Mouse (Mus musculus): ENCODE measurements around the gene Olfr1153. TPM values are rescaled to one million over a fixed set of nuclear protein-coding genes. Genes with fewer than 3 reads are reported as not detected.

Gene Olfr1153
- polyA plus RNA-seq (2014; fragmentation: Nextera tagmentation; extraction: Ambion mirVana), result not detected in 2 replicates

DNA sequence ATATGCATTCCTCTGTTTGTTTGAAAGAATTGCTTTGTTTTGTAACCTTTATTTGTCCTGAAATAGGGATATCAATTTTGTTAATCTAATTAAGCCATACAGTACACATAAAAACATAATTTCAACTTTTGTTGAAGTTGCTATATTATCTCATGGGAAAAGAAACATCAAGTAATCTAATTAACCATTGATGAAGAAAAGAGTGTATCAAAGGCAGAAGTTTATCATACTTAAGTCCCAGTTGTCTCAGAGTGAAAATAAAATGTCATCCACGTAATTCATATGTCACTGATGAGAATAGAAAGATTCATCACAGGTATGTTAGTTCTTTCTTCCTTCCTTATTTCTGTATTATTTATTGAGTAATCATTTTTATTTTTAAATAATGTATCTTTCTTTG, at the start of gene Olfr1153:
Olfr1153 (plus strand) TSS at position 301 of the 400 bp plus-strand sequence.
- Histone ChIP-seq H3K27me3 (ENCODE audit: control insufficient read depth, insufficient read depth, low read length) (no peaks in the 10 kb centered on the region), H3K9ac (ENCODE audit: low read depth, low read length) (no peak within 1 kb of the TSS), H3K27ac (ENCODE audit: low read depth, low read length) (no peak within 1 kb of the TSS), H3K4me3 (ENCODE audit: low read depth, low read length) (no peak within 1 kb of the TSS), H3K4me1 (ENCODE audit: control insufficient read depth, insufficient read depth, low read length) (no peaks in the 10 kb centered on the region), H3K36me3 (ENCODE audit: control insufficient read depth, insufficient read depth, low read length) (no peaks in the 10 kb centered on the region), H3K4me2 (no peak within 1 kb of the TSS), H3K9me3 (replicated peaks; ENCODE audit: control insufficient read depth, low read length) (no peaks in the 10 kb centered on the region)
- whole genome bisulfite sequencing (ENCODE audit: insufficient replicate concordance), result 70% methylated on average over 1 of the region's 1 CpGs
- ATAC-seq (replicated peaks; ENCODE audit: insufficient number of reproducible peaks, low FRiP score, low TSS enrichment), result no peak

- no peak within 1 kb of the TSS for H3K4me2 ChIP-seq
- H3K4me1 ChIP-seq (ENCODE audit: control insufficient read depth, insufficient read depth, low read length), result no peaks in the 10 kb centered on the region
- no peak for ATAC-seq (replicated peaks; ENCODE audit: insufficient number of reproducible peaks, low FRiP score, low TSS enrichment)
- H3K9ac ChIP-seq (ENCODE audit: low read depth, low read length), result no peak within 1 kb of the TSS
- no peaks in the 10 kb centered on the region for H3K36me3 ChIP-seq (ENCODE audit: control insufficient read depth, insufficient read depth, low read length)
- 76% methylated on average over 1 of the region's 1 CpGs for WGBS (ENCODE audit: insufficient replicate concordance)
- no peak within 1 kb of the TSS for H3K4me3 ChIP-seq (ENCODE audit: low read depth, low read length)
- H3K27me3 ChIP-seq (ENCODE audit: control insufficient read depth, insufficient read depth, low read length), result no peaks in the 10 kb centered on the region
- no peak within 1 kb of the TSS for H3K27ac ChIP-seq (ENCODE audit: low read depth, low read length)
- H3K9me3 ChIP-seq (replicated peaks; ENCODE audit: control insufficient read depth, low read length), result no peaks in the 10 kb centered on the region
Observed at GRCm38 (mm10) chr2:87855562-87855961, 39.2 kb upstream of the Olfr1153 start, which contains the start of gene Olfr1151. Olfr1151 (plus strand) TSS chr2:87855862.

- no peaks in the 10 kb centered on the region for H3K27me3 ChIP-seq (ENCODE audit: control insufficient read depth, insufficient read depth, low read length)
- ATAC-seq (replicated peaks; ENCODE audit: insufficient number of reproducible peaks, low FRiP score, low TSS enrichment), result no peak
- H3K36me3 ChIP-seq (ENCODE audit: control insufficient read depth, insufficient read depth, low read length), result no peaks in the 10 kb centered on the region
Observed at GRCm38 (mm10) chr2:87866192-87866591, 28.6 kb upstream of the Olfr1153 start, which contains the start of gene Olfr1152. Olfr1152 (plus strand) TSS chr2:87866492.

DNA sequence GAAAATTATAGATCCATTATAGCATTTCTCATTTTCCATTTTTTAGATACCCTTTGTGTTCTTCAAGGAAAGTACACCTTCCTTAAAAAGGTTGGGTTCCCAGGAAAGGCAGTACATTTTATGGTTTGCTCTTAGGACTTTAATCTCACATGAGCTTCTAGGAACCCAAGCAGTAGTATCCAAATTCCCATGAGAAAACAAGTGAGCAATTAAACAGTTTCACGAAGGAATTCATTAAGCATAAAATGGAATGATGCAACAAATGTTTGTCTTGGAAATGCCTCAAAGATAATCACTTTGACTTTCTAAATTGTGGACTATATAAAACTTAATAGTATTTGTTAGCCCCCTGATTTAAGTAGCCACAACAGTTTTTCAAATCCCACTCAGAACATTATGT, 10.3 kb downstream of the Olfr1153 start, which contains the start of gene Olfr1154:
Olfr1154 (minus strand) TSS at position 101 of the 400 bp plus-strand sequence.
- Histone ChIP-seq H3K36me3 (ENCODE audit: control insufficient read depth, insufficient read depth, low read length) (no peaks in the 10 kb centered on the region), H3K27ac (ENCODE audit: low read depth, low read length) (no peak within 1 kb of the TSS), H3K4me3 (ENCODE audit: low read depth, low read length) (no peak within 1 kb of the TSS), H3K9ac (ENCODE audit: low read depth, low read length) (no peak within 1 kb of the TSS), H3K9me3 (replicated peaks; ENCODE audit: control insufficient read depth, low read length) (no peaks in the 10 kb centered on the region), H3K27me3 (ENCODE audit: control insufficient read depth, insufficient read depth, low read length) (no peaks in the 10 kb centered on the region), H3K4me2 (no peak within 1 kb of the TSS), H3K4me1 (ENCODE audit: control insufficient read depth, insufficient read depth, low read length) (no peaks in the 10 kb centered on the region)
- no peak for ATAC-seq (replicated peaks; ENCODE audit: insufficient number of reproducible peaks, low FRiP score, low TSS enrichment)
- 72% methylated on average over 1 of the region's 1 CpGs for WGBS (ENCODE audit: insufficient replicate concordance)

More at GRCm38 (mm10) chr2:87866192-87866591, 28.6 kb upstream of the Olfr1153 start, which contains the start of gene Olfr1152:
- no peak within 1 kb of the TSS for H3K4me3 ChIP-seq (ENCODE audit: low read depth, low read length)
- H3K4me1 ChIP-seq (ENCODE audit: control insufficient read depth, insufficient read depth, low read length), result no peaks in the 10 kb centered on the region
- no peak within 1 kb of the TSS for H3K4me2 ChIP-seq
- H3K27ac ChIP-seq (ENCODE audit: low read depth, low read length), result no peak within 1 kb of the TSS
- H3K9ac ChIP-seq (ENCODE audit: low read depth, low read length), result no peak within 1 kb of the TSS
- H3K9me3 ChIP-seq (replicated peaks; ENCODE audit: control insufficient read depth, low read length), result no peaks in the 10 kb centered on the region

- Histone ChIP-seq H3K27me3 (ENCODE audit: control insufficient read depth, insufficient read depth, low read length) (no peaks in the 10 kb centered on the region), H3K4me1 (ENCODE audit: control insufficient read depth, insufficient read depth, low read length) (no peaks in the 10 kb centered on the region), H3K4me3 (ENCODE audit: low read depth, low read length) (no peak within 1 kb of the TSS), H3K36me3 (ENCODE audit: control insufficient read depth, insufficient read depth, low read length) (no peaks in the 10 kb centered on the region), H3K27ac (ENCODE audit: low read depth, low read length) (no peak within 1 kb of the TSS), H3K9ac (ENCODE audit: low read depth, low read length) (no peak within 1 kb of the TSS), H3K9me3 (replicated peaks; ENCODE audit: control insufficient read depth, low read length) (no peaks in the 10 kb centered on the region), H3K4me2 (no peak within 1 kb of the TSS)
- WGBS (ENCODE audit: insufficient replicate concordance), result 91% methylated on average over 1 of the region's 1 CpGs
- no peak for ATAC-seq (replicated peaks; ENCODE audit: insufficient number of reproducible peaks, low FRiP score, low TSS enrichment)
Observed at GRCm38 (mm10) chr2:87945037-87945436, 50.3 kb downstream of the Olfr1153 start, which contains the start of gene Olfr1155. Olfr1155 (minus strand) TSS chr2:87945137.

Other genes with a start within 250 kb of the Olfr1153 start
- gene Olfr1133, start 247.6 kb upstream of the Olfr1153 start, polyA plus RNA-seq (2014; fragmentation: Nextera tagmentation; extraction: Ambion mirVana), result not detected in 2 replicates
- gene Olfr1134, start 236.5 kb upstream of the Olfr1153 start, polyA plus RNA-seq (2014; fragmentation: Nextera tagmentation; extraction: Ambion mirVana), result not detected in 2 replicates
- gene Olfr1135, start 221.3 kb upstream of the Olfr1153 start, polyA plus RNA-seq (2014; fragmentation: Nextera tagmentation; extraction: Ambion mirVana), result not detected in 2 replicates
- not detected in 2 replicates for gene Olfr1136, start 201.0 kb upstream of the Olfr1153 start, polyA plus RNA-seq (2014; fragmentation: Nextera tagmentation; extraction: Ambion mirVana)
- gene Olfr1137, start 181.8 kb upstream of the Olfr1153 start, polyA plus RNA-seq (2014; fragmentation: Nextera tagmentation; extraction: Ambion mirVana), result not detected in 2 replicates
- gene Olfr1138, start 155.0 kb upstream of the Olfr1153 start, polyA plus RNA-seq (2014; fragmentation: Nextera tagmentation; extraction: Ambion mirVana), result not detected in 2 replicates
- gene Olfr1140, start 151.2 kb upstream of the Olfr1153 start, polyA plus RNA-seq (2014; fragmentation: Nextera tagmentation; extraction: Ambion mirVana), result not detected in 2 replicates
- gene Olfr1141, start 141.0 kb upstream of the Olfr1153 start, polyA plus RNA-seq (2014; fragmentation: Nextera tagmentation; extraction: Ambion mirVana), result not detected in 2 replicates
- gene Olfr152, start 115.5 kb upstream of the Olfr1153 start, polyA plus RNA-seq (2014; fragmentation: Nextera tagmentation; extraction: Ambion mirVana), result not detected in 2 replicates
- not detected in 2 replicates for gene Olfr1143, start 94.4 kb upstream of the Olfr1153 start, polyA plus RNA-seq (2014; fragmentation: Nextera tagmentation; extraction: Ambion mirVana)
- gene Olfr1145, start 85.1 kb upstream of the Olfr1153 start, polyA plus RNA-seq (2014; fragmentation: Nextera tagmentation; extraction: Ambion mirVana), result not detected in 2 replicates
- gene Olfr1148, start 64.4 kb upstream of the Olfr1153 start, polyA plus RNA-seq (2014; fragmentation: Nextera tagmentation; extraction: Ambion mirVana), result not detected in 2 replicates
- gene Olfr1150-ps1, start 51.0 kb upstream of the Olfr1153 start, polyA plus RNA-seq (2014; fragmentation: Nextera tagmentation; extraction: Ambion mirVana), result not detected in 2 replicates
- gene Olfr1151, start 39.1 kb upstream of the Olfr1153 start, polyA plus RNA-seq (2014; fragmentation: Nextera tagmentation; extraction: Ambion mirVana), result not detected in 2 replicates
- not detected in 2 replicates for gene Olfr1152, start 28.5 kb upstream of the Olfr1153 start, polyA plus RNA-seq (2014; fragmentation: Nextera tagmentation; extraction: Ambion mirVana)
- gene Olfr1154, start 10.2 kb downstream of the Olfr1153 start, polyA plus RNA-seq (2014; fragmentation: Nextera tagmentation; extraction: Ambion mirVana), result not detected in 2 replicates
- gene Olfr1155, start 50.2 kb downstream of the Olfr1153 start, polyA plus RNA-seq (2014; fragmentation: Nextera tagmentation; extraction: Ambion mirVana), result not detected in 2 replicates
- gene Olfr1156, start 58.1 kb downstream of the Olfr1153 start, polyA plus RNA-seq (2014; fragmentation: Nextera tagmentation; extraction: Ambion mirVana), result not detected in 2 replicates
- not detected in 2 replicates for gene Olfr1157, start 73.3 kb downstream of the Olfr1153 start, polyA plus RNA-seq (2014; fragmentation: Nextera tagmentation; extraction: Ambion mirVana)
- not detected in 2 replicates for gene Olfr74, start 79.7 kb downstream of the Olfr1153 start, polyA plus RNA-seq (2014; fragmentation: Nextera tagmentation; extraction: Ambion mirVana)
- not detected in 2 replicates for gene Olfr1158, start 95.2 kb downstream of the Olfr1153 start, polyA plus RNA-seq (2014; fragmentation: Nextera tagmentation; extraction: Ambion mirVana)
- gene Olfr1160, start 113.3 kb downstream of the Olfr1153 start, polyA plus RNA-seq (2014; fragmentation: Nextera tagmentation; extraction: Ambion mirVana), result not detected in 2 replicates
- gene Olfr1161, start 127.8 kb downstream of the Olfr1153 start, polyA plus RNA-seq (2014; fragmentation: Nextera tagmentation; extraction: Ambion mirVana), result not detected in 2 replicates
- not detected in 2 replicates for gene Olfr73, start 142.7 kb downstream of the Olfr1153 start, polyA plus RNA-seq (2014; fragmentation: Nextera tagmentation; extraction: Ambion mirVana)
- gene Olfr1162, start 156.2 kb downstream of the Olfr1153 start, polyA plus RNA-seq (2014; fragmentation: Nextera tagmentation; extraction: Ambion mirVana), result not detected in 2 replicates
- not detected in 2 replicates for gene Olfr1163, start 176.9 kb downstream of the Olfr1153 start, polyA plus RNA-seq (2014; fragmentation: Nextera tagmentation; extraction: Ambion mirVana)
- gene Olfr1164, start 199.0 kb downstream of the Olfr1153 start, polyA plus RNA-seq (2014; fragmentation: Nextera tagmentation; extraction: Ambion mirVana), result not detected in 2 replicates
- not detected in 2 replicates for gene Olfr1166, start 233.3 kb downstream of the Olfr1153 start, polyA plus RNA-seq (2014; fragmentation: Nextera tagmentation; extraction: Ambion mirVana)